Comparison of ENCODE assay signal across 9 mouse cellular contexts in genomic region chr1:172247679-172248078, GRCm38 (mm10). TPM values are rescaled to one million over a fixed set of nuclear protein-coding genes. Genes with fewer than 3 reads are reported as not detected.
DNase-seq lines count a peak whose midpoint lies in the region; ATAC-seq and TF ChIP-seq lines count a peak whose summit lies in the region.
"Had no signal": no experiment of that assay in that cellular context is flagged by ENCODE, and none has a peak within 500 bp of the region (broad histone marks: within the 10 kb centered on the region; RNA-seq: fewer than 3 reads in every experiment).

No protein-coding gene starts in this region.

- H3K27ac ChIP-seq in heart, embryonic 14.5 days (replicated peaks in 1 of 2; ENCODE audit: control insufficient read depth in 1 of 2, insufficient read depth in 1 of 2, low read depth in 2 of 2, low read length in 2 of 2): no peak overlapping the region
- no peak overlapping the region for H3K27ac ChIP-seq in ES-Bruce4 (ENCODE audit: insufficient read depth, low read length)
- no peak overlapping the region for H3K27ac ChIP-seq in embryonic facial prominence, embryonic 10.5 days (replicated peaks)
- no peak overlapping the region for H3K27ac ChIP-seq in hindbrain, postnatal 0 days
- H3K27ac ChIP-seq: macrophage had no signal

- H3K4me2 ChIP-seq in heart, embryonic 14.5 days (ENCODE audit: low read length): no peak overlapping the region
- H3K4me2 ChIP-seq in hindbrain, postnatal 0 days (ENCODE audit: low read depth, low read length): no peak overlapping the region

- H3K9me3 ChIP-seq in heart, embryonic 14.5 days (ENCODE audit: control insufficient read depth, low read length): no peaks in the 10 kb centered on the region
- H3K9me3 ChIP-seq in ES-Bruce4 (replicated peaks; ENCODE audit: control insufficient read depth, insufficient read depth, low read length, poor library complexity, severe bottlenecking): no peaks in the 10 kb centered on the region
- no peaks in the 10 kb centered on the region for H3K9me3 ChIP-seq in embryonic facial prominence, embryonic 10.5 days
- H3K9me3 ChIP-seq in hindbrain, postnatal 0 days (ENCODE audit: low read length): no peaks in the 10 kb centered on the region

- peak; percentile 80 for TF ChIP-seq CTCF in ES-Bruce4 (IDR thresholded peaks at IDR 0.05; ENCODE audit: low read depth, low read length)
- peak; percentile 70 for TF ChIP-seq CTCF in hindbrain, postnatal 0 days (IDR thresholded peaks at IDR 0.05; ENCODE audit: low read depth)

- no peak overlapping the region for H3K4me3 ChIP-seq in heart, embryonic 14.5 days (ENCODE audit: control insufficient read depth in 1 of 2, insufficient read depth in 1 of 2, low read depth in 1 of 2, low read length in 2 of 2)
- no peak overlapping the region for H3K4me3 ChIP-seq in ES-Bruce4 (ENCODE audit: low read depth, low read length)
- no peak overlapping the region for H3K4me3 ChIP-seq in embryonic facial prominence, embryonic 10.5 days
- H3K4me3 ChIP-seq in hindbrain, postnatal 0 days (ENCODE audit: low read length): no peak overlapping the region

- TF ChIP-seq EP300 in ES-Bruce4 (IDR thresholded peaks at IDR 0.05; ENCODE audit: insufficient read depth, low read depth, low read length): no peak

- 34% methylated on average over 2 of the region's 2 CpGs for WGBS in heart, embryonic 14.5 days
- 42% methylated on average over 2 of the region's 2 CpGs for WGBS in embryonic facial prominence, embryonic 10.5 days
- WGBS in hindbrain, postnatal 0 days: 34% methylated on average over 2 of the region's 2 CpGs

- H3K27me3 ChIP-seq in heart, embryonic 14.5 days (ENCODE audit: control insufficient read depth, insufficient read depth, low read length): no peaks in the 10 kb centered on the region
- no peaks in the 10 kb centered on the region for H3K27me3 ChIP-seq in ES-Bruce4 (ENCODE audit: control insufficient read depth, insufficient read depth, low read length, poor library complexity, severe bottlenecking)
- peaks cover 40% of the 10 kb centered on the region for H3K27me3 ChIP-seq in embryonic facial prominence, embryonic 10.5 days (replicated peaks; ENCODE audit: low read depth, poor library complexity, severe bottlenecking)
- H3K27me3 ChIP-seq in hindbrain, postnatal 0 days (ENCODE audit: insufficient read depth, low read length): no peaks in the 10 kb centered on the region

- no peak for DNase-seq in heart, adult 11 months
- DNase-seq in embryonic facial prominence, embryonic 10.5 days (ENCODE audit: low spot score): peak; percentile 54
- DNase-seq in hindbrain, postnatal 0 days (ENCODE audit: low spot score): peak; percentile 62
- peak; percentile 68 for DNase-seq in thymus, postnatal 25 days
- no peak for DNase-seq in left cerebral cortex, postnatal 36 days (ENCODE audit: low spot score in 2 of 2)

- TF ChIP-seq POLR2A in ES-Bruce4 (IDR thresholded peaks at IDR 0.05; ENCODE audit: insufficient read depth, low read length): no peak

- no peak overlapping the region for H3K9ac ChIP-seq in heart, embryonic 14.5 days (ENCODE audit: low read length)
- H3K9ac ChIP-seq in ES-Bruce4 (ENCODE audit: low read depth, poor library complexity, severe bottlenecking): no peak overlapping the region
- H3K9ac ChIP-seq in hindbrain, postnatal 0 days (replicated peaks; ENCODE audit: low read length): no peak overlapping the region

- 0 out of 2 replicates have a peak, but pooled peaks have one; percentile 37 for ATAC-seq in heart, embryonic 14.5 days (ENCODE audit: insufficient number of reproducible peaks, insufficient read depth, low FRiP score, low read depth)
- peak; percentile 79 for ATAC-seq in hindbrain, postnatal 0 days
- ATAC-seq in megakaryocyte progenitor cell, adult 5-6 weeks (replicated peaks; ENCODE audit: poor library complexity): peak; percentile 78

- no peaks in the 10 kb centered on the region for H3K36me3 ChIP-seq in heart, embryonic 14.5 days (ENCODE audit: control insufficient read depth, insufficient read depth, low read length)
- no peaks in the 10 kb centered on the region for H3K36me3 ChIP-seq in ES-Bruce4 (ENCODE audit: control insufficient read depth, insufficient read depth, low read length, poor library complexity, severe bottlenecking)
- no peaks in the 10 kb centered on the region for H3K36me3 ChIP-seq in embryonic facial prominence, embryonic 10.5 days (replicated peaks)
- no peaks in the 10 kb centered on the region for H3K36me3 ChIP-seq in hindbrain, postnatal 0 days (ENCODE audit: insufficient read depth, low read length)

- peaks cover 9 to 15% of the 10 kb centered on the region in 2 experiments for H3K4me1 ChIP-seq in heart, embryonic 14.5 days (ENCODE audit: control insufficient read depth in 2 of 2, insufficient read depth in 2 of 2, low read length in 2 of 2)
- no peaks in the 10 kb centered on the region for H3K4me1 ChIP-seq in ES-Bruce4 (ENCODE audit: control insufficient read depth, insufficient read depth, low read length)
- peaks cover 6% of the 10 kb centered on the region; the same call in 1 of the 2 replicates for H3K4me1 ChIP-seq in embryonic facial prominence, embryonic 10.5 days
- no peaks in the 10 kb centered on the region for H3K4me1 ChIP-seq in hindbrain, postnatal 0 days (ENCODE audit: insufficient read depth, low read length)

- intact Hi-C loops in left cerebral cortex, postnatal 36 days (cut with DNase I): no loop called here

RNA-seq across cellular contexts. Expression of gene Atp1a4, which starts 10.5 kb away (rescaled TPM):
- polyA plus RNA-seq in heart, embryonic 14.5 days (2014; fragmentation: Nextera tagmentation; extraction: Ambion mirVana): 0.23 and 0.26 TPM in 2 replicates
- polyA plus RNA-seq in ES-Bruce4 (2011; ENCODE audit: insufficient read depth, insufficient read length, low read depth, missing spikeins): not detected in 2 replicates
- polyA plus RNA-seq in embryonic facial prominence, embryonic 10.5 days (2016; fragmentation: Nextera tagmentation; extraction: Ambion mirVana): not detected in 2 replicates
- total RNA-seq in hindbrain, postnatal 0 days (2014; rRNA removed): 0.10 TPM in 1 of 2 replicates, not detected in the other
- 0.05 TPM in 1 of 2 replicates, not detected in the other for polyA plus RNA-seq in hindbrain, postnatal 0 days (2015; fragmentation: Nextera tagmentation; extraction: Ambion mirVana)
- total RNA-seq in megakaryocyte progenitor cell, adult 5-6 weeks (2015): not detected in 2 replicates
- not detected in 2 replicates for total RNA-seq in megakaryocyte progenitor cell, adult 5-6 weeks (2017)
- total RNA-seq in left cerebral cortex, postnatal 36 days (2021): not detected
- polyA plus RNA-seq: macrophage had no signal

RNA-seq across cellular contexts. Expression of gene Igsf8, which starts 13.8 kb away (rescaled TPM):
- 20.7 and 24.7 TPM in 2 replicates for polyA plus RNA-seq in heart, embryonic 14.5 days (2014; fragmentation: Nextera tagmentation; extraction: Ambion mirVana)
- 35.4 and 35.8 TPM in 2 replicates for polyA plus RNA-seq in ES-Bruce4 (2011; ENCODE audit: insufficient read depth, insufficient read length, low read depth, missing spikeins)
- 33.7 and 39.5 TPM in 2 replicates for polyA plus RNA-seq in embryonic facial prominence, embryonic 10.5 days (2016; fragmentation: Nextera tagmentation; extraction: Ambion mirVana)
- total RNA-seq in hindbrain, postnatal 0 days (2014; rRNA removed): 136 and 150 TPM in 2 replicates
- polyA plus RNA-seq in hindbrain, postnatal 0 days (2015; fragmentation: Nextera tagmentation; extraction: Ambion mirVana): 90.2 and 90.8 TPM in 2 replicates
- total RNA-seq in megakaryocyte progenitor cell, adult 5-6 weeks (2015): 28.8 and 29.7 TPM in 2 replicates
- total RNA-seq in megakaryocyte progenitor cell, adult 5-6 weeks (2017): 25.5 and 30.6 TPM in 2 replicates
- 100 to 1,000 TPM; 253 to 300 TPM for total RNA-seq in left cerebral cortex, postnatal 36 days (2021)

RNA-seq across cellular contexts. Expression of gene Casq1, which starts 28.0 kb away (rescaled TPM):
- 138 and 148 TPM in 2 replicates for polyA plus RNA-seq in heart, embryonic 14.5 days (2014; fragmentation: Nextera tagmentation; extraction: Ambion mirVana)
- 1.7 and 1.8 TPM in 2 replicates for polyA plus RNA-seq in ES-Bruce4 (2011; ENCODE audit: insufficient read depth, insufficient read length, low read depth, missing spikeins)
- polyA plus RNA-seq in embryonic facial prominence, embryonic 10.5 days (2016; fragmentation: Nextera tagmentation; extraction: Ambion mirVana): 1.6 TPM in 2 replicates
- total RNA-seq in hindbrain, postnatal 0 days (2014; rRNA removed): 0.78 and 2.4 TPM in 2 replicates
- polyA plus RNA-seq in hindbrain, postnatal 0 days (2015; fragmentation: Nextera tagmentation; extraction: Ambion mirVana): 1.7 and 2.0 TPM in 2 replicates
- not detected in 2 replicates for total RNA-seq in megakaryocyte progenitor cell, adult 5-6 weeks (2015)
- total RNA-seq in megakaryocyte progenitor cell, adult 5-6 weeks (2017): not detected in 2 replicates
- 1 to 10 TPM in 1 of 2 experiments, under 1 TPM in 1; 0.67 to 1.0 TPM for total RNA-seq in left cerebral cortex, postnatal 36 days (2021)
- polyA plus RNA-seq: macrophage had no signal

RNA-seq across cellular contexts. Expression of gene Pea15a, which starts 41.1 kb away (rescaled TPM):
- 160 and 166 TPM in 2 replicates for polyA plus RNA-seq in heart, embryonic 14.5 days (2014; fragmentation: Nextera tagmentation; extraction: Ambion mirVana)
- polyA plus RNA-seq in ES-Bruce4 (2011; ENCODE audit: insufficient read depth, insufficient read length, low read depth, missing spikeins): 61.0 and 62.6 TPM in 2 replicates
- polyA plus RNA-seq in embryonic facial prominence, embryonic 10.5 days (2016; fragmentation: Nextera tagmentation; extraction: Ambion mirVana): 123 and 138 TPM in 2 replicates
- total RNA-seq in hindbrain, postnatal 0 days (2014; rRNA removed): 289 and 309 TPM in 2 replicates
- polyA plus RNA-seq in hindbrain, postnatal 0 days (2015; fragmentation: Nextera tagmentation; extraction: Ambion mirVana): 503 and 511 TPM in 2 replicates
- 3.1 and 4.9 TPM in 2 replicates for total RNA-seq in megakaryocyte progenitor cell, adult 5-6 weeks (2015)
- total RNA-seq in megakaryocyte progenitor cell, adult 5-6 weeks (2017): 2.2 and 2.6 TPM in 2 replicates
- total RNA-seq in left cerebral cortex, postnatal 36 days (2021): 100 to 1,000 TPM; 409 to 413 TPM

RNA-seq across cellular contexts. Expression of gene Atp1a2, which starts 50.2 kb away (rescaled TPM):
- 5.3 and 7.3 TPM in 2 replicates for polyA plus RNA-seq in heart, embryonic 14.5 days (2014; fragmentation: Nextera tagmentation; extraction: Ambion mirVana)
- 2.1 and 2.6 TPM in 2 replicates for polyA plus RNA-seq in ES-Bruce4 (2011; ENCODE audit: insufficient read depth, insufficient read length, low read depth, missing spikeins)
- polyA plus RNA-seq in embryonic facial prominence, embryonic 10.5 days (2016; fragmentation: Nextera tagmentation; extraction: Ambion mirVana): 1.2 and 1.4 TPM in 2 replicates
- total RNA-seq in hindbrain, postnatal 0 days (2014; rRNA removed): 546 and 572 TPM in 2 replicates
- 119 and 123 TPM in 2 replicates for polyA plus RNA-seq in hindbrain, postnatal 0 days (2015; fragmentation: Nextera tagmentation; extraction: Ambion mirVana)
- not detected in 2 replicates for total RNA-seq in megakaryocyte progenitor cell, adult 5-6 weeks (2015)
- not detected in 2 replicates for total RNA-seq in megakaryocyte progenitor cell, adult 5-6 weeks (2017)
- total RNA-seq in left cerebral cortex, postnatal 36 days (2021): 100 to 1,000 TPM; 590 to 654 TPM
- polyA plus RNA-seq: macrophage had no signal

Comparison
In these comparisons a context has a peak if more than half of its experiments do, and no peak if none do; other contexts are left out.
1. DNase-seq: peak in embryonic facial prominence, embryonic 10.5 days (single experiment), hindbrain, postnatal 0 days (single experiment) and thymus, postnatal 25 days (single experiment); none in heart, adult 11 months (single experiment) and left cerebral cortex, postnatal 36 days (0 of 2).
2. RNA of gene Casq1, which starts 28.0 kb away (polyA plus RNA-seq): 138 to 148 TPM in heart, embryonic 14.5 days; 1.7 to 1.8 TPM in ES-Bruce4, 1.7 to 2.0 TPM in hindbrain, postnatal 0 days and 1.6 TPM in embryonic facial prominence, embryonic 10.5 days; every median in the first group is over 10 times any median in the second.
3. Peak in every context shown above with its lines, with median percentiles within 50 percentile points of each other: ATAC-seq.